Mouse (Mus musculus): ENCODE data around the gene Rnf181. TPM values are rescaled to one million over a fixed set of nuclear protein-coding genes. Genes with fewer than 3 reads are reported as not detected.

Rnf181 gene
- 10 to 100 TPM; 75.9 to 83.5 TPM for total RNA-seq (2021)

DNA sequence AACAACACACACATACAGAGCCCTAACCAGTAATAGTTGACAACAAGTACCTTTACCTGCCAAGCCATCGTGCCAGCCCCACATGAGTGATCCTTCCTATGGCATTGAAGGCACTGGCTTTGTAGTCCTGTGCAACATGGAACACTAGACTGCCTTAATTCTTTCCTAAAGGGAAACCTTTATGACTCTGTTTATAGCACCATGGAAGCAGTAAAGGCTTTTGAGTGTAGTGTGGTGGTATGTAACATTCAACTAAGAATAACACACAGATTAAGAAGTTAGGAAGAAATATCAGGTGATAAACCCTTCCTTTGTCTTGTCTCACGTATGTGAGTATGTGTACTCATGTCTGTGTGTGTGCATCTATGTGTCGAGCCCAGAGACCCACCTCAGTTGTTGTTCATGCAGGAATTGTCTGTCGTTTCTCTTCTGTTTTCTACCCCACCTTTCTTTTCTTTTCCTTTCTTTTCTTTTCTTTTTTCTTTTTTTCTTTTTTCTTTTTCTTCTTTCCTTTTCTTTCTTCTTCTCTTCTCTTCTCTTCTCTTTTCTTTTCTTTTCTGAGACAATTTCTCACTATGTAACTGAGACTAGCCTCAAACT is at the start of gene Rnf181:
Gene Rnf181, minus strand, starts transcription at position 113 of the 600 bp plus-strand sequence.
- no peak for DNase-seq (ENCODE audit: extremely low spot score in 1 of 2, low spot score in 1 of 2)

DNA sequence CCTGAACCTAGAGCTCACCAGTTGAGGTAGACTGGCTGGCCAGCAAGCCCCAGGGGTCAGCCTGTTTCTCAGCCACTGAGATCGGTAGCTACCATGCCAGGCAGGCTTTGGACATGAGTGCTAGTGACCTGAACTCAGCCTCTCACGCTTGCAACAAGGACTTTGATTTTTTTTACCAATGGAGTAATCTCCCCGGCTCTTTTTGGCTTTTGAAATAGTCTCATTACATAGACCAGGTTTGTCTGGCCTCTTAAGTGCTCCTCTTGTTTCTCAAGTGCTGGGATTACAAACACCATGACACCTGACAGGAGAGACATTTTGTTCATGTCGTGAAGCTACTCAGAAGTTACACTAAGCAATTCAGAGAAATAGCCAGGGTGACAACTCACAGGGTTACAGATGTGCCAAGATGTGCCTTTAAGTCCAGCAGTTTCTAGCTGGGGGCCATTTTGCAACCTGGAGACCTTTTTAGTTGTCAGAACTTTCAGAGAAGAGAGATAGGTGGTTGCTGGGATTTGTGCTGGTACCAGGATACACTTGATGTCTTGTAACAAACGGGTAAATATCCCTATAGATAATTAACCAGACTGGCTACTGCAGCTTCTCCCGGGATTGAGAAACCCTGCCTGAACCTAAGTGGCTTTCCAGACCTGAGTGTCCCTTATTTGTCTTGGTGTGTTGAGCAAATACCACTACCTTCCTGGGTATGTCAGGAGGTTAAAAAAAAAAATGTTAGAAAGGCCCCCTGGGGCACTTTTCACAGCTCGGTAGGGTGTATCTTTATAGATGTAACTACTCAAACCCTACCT is 49.4 kb upstream of the Rnf181 start:
- no peak for DNase-seq (ENCODE audit: extremely low spot score in 1 of 2, low spot score in 1 of 2)

DNA sequence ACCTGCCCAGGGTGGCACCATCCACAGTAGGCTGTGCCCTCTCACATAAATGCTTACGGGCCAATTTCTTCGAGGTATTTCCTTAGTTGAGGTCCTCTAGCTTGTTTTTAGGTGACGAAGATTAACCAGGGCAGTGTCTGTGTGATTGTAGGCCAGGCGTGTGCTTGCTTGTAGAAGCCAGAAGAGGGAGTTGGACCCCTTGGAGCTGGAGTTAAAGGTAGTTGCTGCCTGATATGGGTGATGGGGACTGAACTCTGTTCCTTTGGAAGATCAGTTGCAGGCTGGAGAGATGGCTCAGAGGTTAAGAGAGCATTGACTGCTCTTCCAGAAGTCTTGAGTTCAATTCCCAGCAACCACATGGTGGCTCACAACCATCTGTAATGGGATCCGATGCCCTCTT is 48.4 kb upstream of the Rnf181 start:
- no peak for DNase-seq (ENCODE audit: extremely low spot score in 1 of 2, low spot score in 1 of 2)

DNA sequence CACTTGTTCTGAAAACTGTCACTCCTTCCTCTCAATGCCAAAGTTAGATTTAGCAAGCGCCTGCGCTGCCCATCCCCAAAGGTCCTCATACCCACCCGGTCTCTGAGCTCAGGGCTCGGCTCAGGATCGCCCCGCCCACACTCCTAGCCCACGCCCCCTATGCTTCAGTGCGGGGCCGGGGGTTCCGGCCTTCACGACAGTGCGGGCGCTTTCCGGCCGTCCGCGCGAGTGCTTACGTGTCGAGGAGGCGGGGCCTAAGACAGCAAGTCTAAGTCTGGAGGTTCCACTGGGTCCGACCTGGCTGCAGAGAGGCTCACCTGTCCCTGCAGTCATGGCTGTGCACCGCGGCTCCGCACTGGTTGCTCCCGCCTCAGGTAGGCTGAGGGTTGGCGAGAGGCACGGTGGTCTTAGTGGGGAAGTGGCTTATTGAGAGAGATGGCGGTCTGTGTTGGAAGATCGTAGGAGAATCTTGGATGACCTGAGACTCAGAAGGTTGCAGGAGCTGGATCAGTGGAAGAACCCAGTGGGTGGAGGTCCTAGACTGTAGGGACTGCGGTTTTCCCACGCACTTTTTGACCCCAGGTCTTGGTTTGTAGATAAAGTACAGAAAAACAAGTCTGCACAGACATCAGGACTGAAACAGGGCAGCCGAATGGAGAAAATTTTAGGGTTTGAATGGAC is 47.5 kb upstream of the Rnf181 start, which contains the start of gene Ggcx:
Gene Ggcx, plus strand, starts transcription at position 233 of the 681 bp plus-strand sequence.
- DNase-seq (ENCODE audit: extremely low spot score in 1 of 2, low spot score in 1 of 2) = peak; percentile 79 to 84

GRCm38 (mm10) chr6:72410518-72410917 is 43.8 kb upstream of the Rnf181 start:
- DNase-seq (ENCODE audit: extremely low spot score in 1 of 2, low spot score in 1 of 2) = no peak

GRCm38 (mm10) chr6:72410003-72410402 is 43.2 kb upstream of the Rnf181 start:
- no peak for DNase-seq (ENCODE audit: extremely low spot score in 1 of 2, low spot score in 1 of 2)

DNA sequence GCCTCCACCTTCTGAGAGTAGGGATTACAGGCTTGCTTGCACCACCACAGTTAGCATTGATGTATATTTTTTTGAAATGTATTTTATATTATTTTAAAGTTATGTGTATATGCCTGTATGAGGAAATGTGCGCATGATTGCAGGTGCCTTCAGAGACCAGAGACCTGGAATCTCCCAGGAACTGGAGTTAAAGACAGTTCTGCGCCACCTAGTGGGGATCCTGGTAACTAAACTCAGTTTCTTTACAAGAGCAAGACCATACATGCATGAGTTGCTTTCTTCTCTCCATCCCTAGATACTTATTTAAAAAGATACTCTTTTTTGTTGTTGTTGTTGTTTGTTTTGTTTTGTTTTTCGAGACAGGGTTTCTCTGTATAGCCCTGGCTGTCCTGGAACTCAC is 42.8 kb upstream of the Rnf181 start:
- peak; percentile 41 to 84 for DNase-seq (ENCODE audit: extremely low spot score in 1 of 2, low spot score in 1 of 2)

- peak; percentile 47 to 87 for DNase-seq (ENCODE audit: extremely low spot score in 1 of 2, low spot score in 1 of 2)
Observed at GRCm38 (mm10) chr6:72407119-72407518, 40.4 kb upstream of the Rnf181 start.

- DNase-seq (ENCODE audit: extremely low spot score in 1 of 2, low spot score in 1 of 2) = no peak
Observed at GRCm38 (mm10) chr6:72405356-72405755, 38.6 kb upstream of the Rnf181 start.

- DNase-seq (ENCODE audit: extremely low spot score in 1 of 2, low spot score in 1 of 2) = peak; percentile 34 to 79
Observed at GRCm38 (mm10) chr6:72401875-72402274, 35.1 kb upstream of the Rnf181 start.

DNA sequence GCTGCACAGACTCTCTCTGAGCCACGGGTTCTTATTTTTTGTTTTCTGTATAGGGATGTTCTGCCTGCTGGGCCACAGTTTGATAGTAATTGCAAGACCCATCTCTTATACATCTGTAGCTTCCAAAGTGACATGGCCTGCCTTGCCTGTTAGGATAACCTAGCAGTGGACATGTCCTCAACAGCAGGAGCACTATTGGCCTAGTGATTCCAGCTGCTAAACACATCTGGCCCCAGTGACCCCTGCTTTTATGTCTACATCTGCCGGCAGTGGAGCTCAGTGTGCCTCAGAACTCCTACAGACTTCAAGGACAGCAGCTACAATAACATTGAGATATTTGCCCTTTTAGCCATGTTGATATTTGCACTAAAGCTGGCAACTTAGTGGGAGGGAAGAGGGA is 33.2 kb upstream of the Rnf181 start:
- no peak for DNase-seq (ENCODE audit: extremely low spot score in 1 of 2, low spot score in 1 of 2)

DNA sequence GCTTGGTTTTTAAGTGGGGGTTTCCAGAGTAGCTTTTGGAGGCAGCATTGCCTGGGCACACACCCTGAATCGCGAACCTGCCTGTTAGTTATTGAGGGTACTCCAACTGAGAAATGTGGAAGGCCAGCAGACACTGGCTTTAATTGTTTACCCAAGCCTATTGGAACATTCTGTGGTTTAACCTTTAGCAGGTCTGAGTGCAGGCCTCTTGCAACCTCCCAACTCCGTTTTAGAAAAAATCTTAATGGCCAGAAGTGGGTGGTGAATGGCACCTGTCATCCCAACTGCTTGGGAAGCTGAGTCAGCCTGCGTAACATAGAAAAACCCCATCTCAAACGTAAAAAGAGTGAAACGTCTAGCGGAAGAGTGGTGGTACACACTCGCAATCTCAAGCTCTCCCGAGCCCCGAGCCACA is 30.1 kb upstream of the Rnf181 start:
- DNase-seq (ENCODE audit: extremely low spot score in 1 of 2, low spot score in 1 of 2) = no peak

GRCm38 (mm10) chr6:72392341-72392740 is 25.6 kb upstream of the Rnf181 start:
- DNase-seq (ENCODE audit: extremely low spot score in 1 of 2, low spot score in 1 of 2) = no peak

- DNase-seq (ENCODE audit: extremely low spot score in 1 of 2, low spot score in 1 of 2) = no peak
Observed at GRCm38 (mm10) chr6:72390795-72391521, 24.2 kb upstream of the Rnf181 start.

DNA sequence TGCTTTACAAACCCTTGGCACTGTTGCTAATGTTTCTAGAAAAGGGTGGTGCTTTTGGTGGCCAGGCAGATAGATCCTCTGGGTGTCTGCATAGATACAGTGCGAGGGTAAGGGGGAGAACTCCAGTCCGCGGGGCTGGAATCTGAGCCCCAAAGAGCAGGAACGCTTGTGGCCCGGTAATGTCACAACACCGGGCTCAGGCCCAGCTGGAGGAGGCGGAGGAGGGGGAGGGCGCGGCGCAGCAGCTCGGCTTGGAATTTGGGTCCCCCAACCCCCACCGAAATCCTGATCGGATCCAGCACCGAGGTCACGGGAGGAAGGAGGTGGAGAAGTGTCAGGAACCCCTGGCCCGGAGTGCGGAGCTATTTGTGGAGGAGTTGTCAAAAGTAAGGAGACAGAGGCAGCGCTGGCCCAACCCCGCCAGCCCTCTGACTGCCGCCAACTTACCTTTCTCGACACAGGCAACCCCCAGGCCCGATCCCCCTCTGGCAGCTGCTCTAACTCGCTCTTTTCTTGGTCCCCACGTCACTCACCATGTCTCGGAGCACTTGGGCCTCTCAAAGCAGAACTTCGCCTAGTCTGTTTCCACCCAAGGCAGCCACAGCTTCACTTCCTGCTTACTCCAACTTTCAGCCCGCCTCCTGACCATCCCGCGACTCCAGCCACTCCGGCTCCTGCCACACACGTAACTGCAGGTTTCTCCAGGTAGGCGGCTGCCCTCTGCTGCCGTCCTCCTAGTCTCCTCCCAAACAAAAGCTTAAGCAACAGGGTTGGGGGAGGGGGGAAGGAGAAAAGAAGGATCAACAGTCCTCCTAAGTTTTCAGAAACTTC is 23.4 kb upstream of the Rnf181 start, which contains the start of gene Vamp8:
Gene Vamp8, minus strand, starts transcription at position 763 of the 831 bp plus-strand sequence.
- peak; percentile 31 to 40 for DNase-seq (ENCODE audit: extremely low spot score in 1 of 2, low spot score in 1 of 2)

GRCm38 (mm10) chr6:72389471-72389940 is 22.8 kb upstream of the Rnf181 start:
- DNase-seq (ENCODE audit: extremely low spot score in 1 of 2, low spot score in 1 of 2) = peak; percentile 13 to 20

DNA sequence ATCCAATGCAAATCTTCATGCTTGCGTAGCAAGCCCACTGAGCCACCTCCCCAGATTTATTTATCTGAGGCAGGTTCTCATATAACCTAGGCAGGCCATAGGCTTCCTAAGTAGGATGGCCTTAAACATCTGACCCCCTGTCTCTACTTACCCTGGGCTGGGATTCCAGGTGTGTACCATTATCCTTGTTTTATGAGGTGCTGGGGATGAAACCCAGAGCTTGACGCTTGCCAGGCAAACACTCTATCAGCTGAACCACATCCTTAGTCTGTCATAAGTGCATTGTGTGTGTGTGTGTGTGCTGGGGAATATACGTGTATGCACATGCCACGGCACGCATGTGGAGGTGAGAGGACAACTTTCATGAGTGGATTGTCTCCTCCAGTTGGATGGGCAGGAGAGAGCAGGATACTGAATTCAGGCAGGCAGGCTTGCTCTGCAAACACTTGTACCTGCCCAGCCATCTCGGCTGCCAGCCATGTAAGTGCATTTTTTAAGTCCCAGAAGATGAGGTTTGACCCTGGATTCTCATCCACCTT is 22.1 kb upstream of the Rnf181 start:
- DNase-seq (ENCODE audit: extremely low spot score in 1 of 2, low spot score in 1 of 2) = no peak

GRCm38 (mm10) chr6:72388266-72388665 is 21.5 kb upstream of the Rnf181 start:
- no peak for DNase-seq (ENCODE audit: extremely low spot score in 1 of 2, low spot score in 1 of 2)

DNA sequence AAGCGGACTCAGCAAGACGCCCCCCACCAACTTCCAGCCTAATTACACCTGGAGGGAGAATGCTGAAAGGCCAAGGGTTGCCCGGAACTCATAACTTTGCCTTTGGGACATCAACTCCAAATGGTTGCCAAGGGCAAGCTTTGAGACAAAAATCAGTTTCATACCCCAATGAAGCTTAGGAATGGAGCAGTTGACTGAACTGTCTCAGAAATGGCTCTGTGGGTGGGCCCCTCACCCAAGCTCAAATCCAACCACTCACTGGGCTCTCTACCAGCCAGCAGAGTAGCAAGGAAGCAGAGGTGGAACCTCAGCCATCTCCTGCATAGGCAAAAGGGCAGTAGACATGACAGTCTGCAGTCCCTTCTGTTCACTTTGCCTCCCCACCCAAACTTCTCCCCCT is 21.1 kb upstream of the Rnf181 start:
- no peak for DNase-seq (ENCODE audit: extremely low spot score in 1 of 2, low spot score in 1 of 2)
